Mouse (Mus musculus) frontal cortex, postnatal 10 days (tissue): ENCODE data around the gene Cyp11a1.

Experiments
- DNase-seq, 2 experiments: peaks; one replicate each; pipeline ENCODE4 v3.0.0; 2022; ENCODE audit warnings: low spot score in 2 of 2, mixed read lengths in 1 of 2

Cyp11a1 gene

DNA sequence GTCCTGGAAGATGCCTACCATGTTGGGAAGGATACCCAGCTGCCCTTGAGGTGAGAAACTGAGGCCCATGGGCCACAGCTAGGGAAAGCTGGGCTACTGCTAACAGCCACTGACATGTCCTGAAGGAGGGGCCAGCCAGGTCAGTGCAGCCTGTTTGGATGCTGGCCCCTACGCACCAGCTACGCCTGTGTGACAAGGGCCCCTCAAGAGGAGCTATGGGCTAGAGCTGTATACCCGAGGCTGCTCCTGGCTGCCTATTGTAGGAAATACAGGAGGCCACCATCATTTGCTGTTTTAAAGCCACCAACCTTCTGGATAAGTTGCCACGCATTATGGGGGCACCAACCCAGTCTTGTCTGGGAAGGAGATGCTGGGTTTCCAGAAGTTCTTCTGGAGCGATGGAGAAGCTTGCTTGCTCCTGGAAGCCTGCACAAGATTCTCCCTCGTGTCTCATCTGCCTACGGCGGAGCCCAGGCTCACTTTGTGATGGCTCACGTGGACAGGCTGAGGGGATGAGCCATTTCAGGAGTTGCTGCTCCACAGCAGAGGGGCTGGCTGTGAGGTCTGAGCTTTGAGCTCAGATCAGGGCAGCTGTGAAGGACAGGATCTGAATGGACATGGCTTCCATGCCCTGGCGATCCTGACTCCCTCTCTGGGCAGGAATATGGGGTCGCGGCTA lies 2.3 kb downstream of the Cyp11a1 start:
- DNase-seq = no peak

DNA sequence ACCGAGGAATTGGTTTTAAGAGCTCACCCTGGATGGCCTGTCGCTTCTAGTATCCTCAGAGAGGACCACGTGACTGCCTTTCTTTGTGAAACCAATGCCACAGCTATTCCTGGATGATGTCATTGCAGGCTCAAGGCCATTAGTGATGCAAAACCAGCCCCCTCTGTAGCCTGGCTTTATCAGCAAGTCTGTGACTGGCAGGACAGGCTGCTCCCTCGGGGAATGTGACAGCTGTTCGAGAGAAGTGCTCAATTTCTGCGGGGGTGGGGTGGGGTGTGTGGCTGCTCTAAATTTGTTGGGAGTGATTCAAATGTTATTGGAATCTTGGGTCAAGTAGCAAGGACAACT lies 2.8 kb downstream of the Cyp11a1 start:
- DNase-seq = peak in 1 of 2 experiments; percentile 57

DNA sequence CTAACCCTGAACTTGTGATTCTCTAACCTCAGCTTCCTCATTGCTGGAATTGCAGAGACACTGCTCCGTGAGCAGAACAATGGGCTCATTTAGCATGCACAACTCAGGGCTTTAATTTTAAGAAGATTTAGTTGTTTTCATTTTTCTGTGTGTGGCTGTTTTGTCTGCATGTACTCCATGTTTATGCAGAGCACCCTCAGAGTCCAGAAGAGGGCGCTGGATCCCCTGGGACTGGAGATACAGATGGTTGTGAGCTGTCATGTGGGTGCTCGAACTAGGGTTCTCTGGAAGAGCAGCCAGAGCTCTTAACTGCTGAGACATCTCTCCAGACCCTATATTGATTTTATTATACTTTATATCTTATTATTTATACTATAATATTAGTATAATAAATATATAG lies 3.4 kb downstream of the Cyp11a1 start:
- DNase-seq = no peak

DNA sequence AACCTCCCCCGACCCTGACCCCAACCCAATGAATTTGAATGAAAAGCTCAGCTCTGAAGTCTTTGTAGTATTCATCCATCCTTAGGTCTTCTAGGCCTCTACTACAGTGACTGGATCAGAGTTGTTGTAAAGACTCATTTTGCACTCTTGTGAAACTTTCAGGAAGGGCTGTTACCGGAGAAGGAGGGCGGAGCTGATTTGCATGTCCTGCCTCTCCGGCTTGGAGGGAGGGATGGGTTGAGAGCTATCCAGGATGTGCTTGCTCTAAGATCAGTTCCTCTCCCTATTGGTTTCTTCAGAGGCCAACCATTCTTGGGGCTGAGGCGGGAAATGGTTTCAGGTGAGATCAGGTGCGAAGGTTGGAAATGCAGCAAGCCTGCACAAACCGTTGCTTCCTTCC lies 4.8 kb downstream of the Cyp11a1 start:
- no peak for DNase-seq

DNA sequence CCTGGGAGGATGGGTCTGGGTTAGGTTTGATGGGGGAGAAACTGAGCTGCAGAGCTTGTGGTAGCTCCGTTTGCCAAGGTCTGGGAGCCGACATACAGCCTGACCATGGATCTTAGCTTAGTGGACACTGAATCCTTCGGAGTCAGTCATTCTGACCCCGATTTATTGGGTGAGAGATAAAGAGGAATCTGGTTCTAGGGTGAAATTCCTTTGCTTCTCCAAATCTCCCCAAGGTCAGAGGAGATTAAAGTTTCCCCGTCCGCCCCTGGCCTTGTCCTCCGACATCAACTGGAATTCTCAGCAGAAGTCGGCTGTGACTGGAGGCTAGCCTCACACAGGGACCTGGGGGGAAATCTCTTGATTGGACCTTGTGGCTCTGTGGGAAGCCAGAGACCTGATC lies 5.3 kb downstream of the Cyp11a1 start:
- no peak for DNase-seq

DNA sequence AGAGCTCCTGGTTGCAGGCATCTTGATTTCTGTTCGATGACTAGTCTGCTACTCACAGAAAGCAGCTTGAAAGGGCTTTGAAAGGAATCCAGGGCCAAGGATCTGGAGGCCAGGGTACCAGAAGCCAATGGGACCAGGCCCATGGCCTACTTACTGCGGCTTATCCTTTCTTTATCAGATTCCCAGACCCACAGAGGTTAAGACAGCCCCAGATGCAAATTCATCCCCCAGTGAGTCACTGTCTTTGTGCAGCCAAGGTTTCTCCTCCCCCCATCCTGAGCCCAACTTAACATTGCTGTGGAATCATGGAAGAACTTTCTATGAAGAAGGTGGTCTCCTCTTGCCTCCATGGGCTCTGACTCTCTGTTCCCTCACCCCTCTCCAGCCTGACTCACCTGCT lies 6.3 kb downstream of the Cyp11a1 start:
- no peak for DNase-seq

DNA sequence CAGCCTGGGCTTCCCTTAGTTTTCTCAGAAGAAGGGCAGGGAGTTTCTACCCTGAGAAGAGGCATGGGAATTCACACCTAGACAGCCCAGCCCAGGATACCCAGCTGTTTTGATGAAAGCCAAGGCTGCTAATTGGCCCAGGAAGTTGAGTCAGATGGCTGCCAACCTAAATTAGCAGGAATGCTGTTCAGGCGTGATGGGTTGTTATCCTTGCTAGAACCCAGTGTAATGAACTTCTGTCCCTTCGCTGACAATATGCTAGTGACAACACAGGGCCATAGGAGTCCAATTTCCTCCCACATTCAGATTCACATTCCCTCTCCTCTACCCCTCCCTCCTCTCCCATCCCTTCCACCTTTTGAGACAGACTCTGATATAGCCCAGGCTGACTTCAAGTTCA lies 6.7 kb downstream of the Cyp11a1 start:
- no peak for DNase-seq

DNA sequence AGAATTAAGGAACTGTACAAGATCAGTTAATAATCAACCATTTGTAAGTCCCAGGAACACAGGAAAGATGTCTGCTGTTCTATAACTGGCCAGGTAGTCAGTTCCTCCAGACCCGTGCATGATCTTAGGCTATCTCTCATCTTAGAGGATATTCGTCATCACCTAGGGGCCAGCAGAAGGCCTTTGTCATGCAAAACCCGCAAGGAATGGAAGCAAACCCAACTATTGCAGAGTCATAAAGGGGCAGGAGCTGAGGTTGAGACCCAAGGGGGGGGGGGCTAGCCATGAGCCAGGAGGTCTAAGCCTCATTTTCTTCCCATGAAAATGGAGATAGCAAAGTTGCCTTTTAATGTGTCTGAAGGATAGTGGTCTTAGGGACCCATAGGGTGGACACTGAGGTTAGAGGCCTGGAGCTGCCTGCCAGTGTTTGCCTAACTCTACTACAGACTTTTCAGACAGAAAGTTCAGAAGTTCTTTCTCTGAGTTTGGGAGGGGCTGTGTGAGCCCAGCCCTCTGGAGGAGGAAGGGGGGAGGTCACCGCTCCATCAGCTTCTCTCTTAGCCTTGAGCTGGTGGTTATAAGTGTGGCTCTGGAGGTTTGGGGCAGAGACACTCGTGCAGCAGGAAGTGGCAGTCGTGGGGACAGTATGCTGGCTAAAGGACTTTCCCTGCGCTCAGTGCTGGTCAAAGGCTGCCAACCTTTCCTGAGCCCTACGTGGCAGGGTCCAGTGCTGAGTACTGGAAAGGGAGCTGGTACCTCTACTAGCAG lies 8.4 kb downstream of the Cyp11a1 start:
- DNase-seq = no peak

DNA sequence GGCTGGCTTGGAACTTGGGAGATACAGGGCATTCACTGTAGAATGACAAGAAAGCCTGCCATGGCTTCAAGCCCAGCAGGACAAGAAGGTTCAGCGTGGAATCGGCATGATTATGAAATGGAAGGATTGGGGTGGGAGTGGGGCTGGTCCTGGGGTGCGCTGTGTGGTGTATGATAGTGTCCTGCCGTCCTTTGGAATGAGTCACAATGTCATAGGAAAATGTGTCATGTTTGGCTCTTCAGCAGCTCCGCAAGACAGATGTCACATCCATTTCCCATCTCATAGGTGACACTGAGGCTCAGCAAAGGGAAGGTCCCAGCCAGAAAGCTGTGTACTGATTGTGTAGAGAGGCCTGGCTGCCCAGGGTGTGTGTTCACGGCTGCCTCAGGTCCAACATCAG lies 9.6 kb downstream of the Cyp11a1 start:
- DNase-seq = no peak

DNA sequence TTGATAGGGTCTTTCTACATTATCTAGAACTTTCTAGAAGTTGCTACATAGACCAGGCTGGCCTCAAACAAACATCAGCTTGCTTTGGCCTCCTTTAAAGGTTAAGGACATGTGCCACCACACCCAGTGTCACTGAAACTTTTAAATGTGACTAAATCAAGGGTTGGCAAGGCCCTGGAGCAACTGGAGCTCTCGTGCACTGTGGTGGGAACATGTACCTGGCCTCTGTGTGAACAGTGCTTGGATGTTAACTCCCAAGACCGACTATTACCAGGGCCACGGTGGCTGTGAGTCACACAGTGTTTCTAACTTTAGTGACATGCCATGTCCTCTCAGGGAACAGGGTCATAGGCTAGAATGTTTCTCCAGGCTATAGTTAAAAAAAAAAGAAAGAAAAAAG lies 10.8 kb downstream of the Cyp11a1 start:
- no peak for DNase-seq

DNA sequence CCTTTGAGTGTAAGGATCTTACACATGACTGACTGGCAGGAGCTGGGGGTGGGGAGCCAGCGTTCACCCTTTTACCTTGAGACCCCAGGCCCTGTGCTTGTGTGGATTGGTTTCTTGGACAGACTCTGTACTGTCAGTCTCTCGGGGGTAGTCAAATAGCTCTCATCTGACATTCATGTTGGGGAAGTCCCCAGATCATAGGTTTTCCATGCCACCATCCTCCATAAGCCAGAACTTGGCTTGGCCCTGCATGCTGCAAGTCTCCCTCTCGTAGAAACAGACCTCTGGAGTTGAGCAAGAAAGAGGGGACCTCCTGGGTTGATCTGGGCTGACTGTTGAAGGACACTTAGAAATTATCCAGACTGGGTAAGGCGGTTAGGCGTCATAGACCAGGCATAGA lies 12.2 kb downstream of the Cyp11a1 start:
- no peak for DNase-seq

DNA sequence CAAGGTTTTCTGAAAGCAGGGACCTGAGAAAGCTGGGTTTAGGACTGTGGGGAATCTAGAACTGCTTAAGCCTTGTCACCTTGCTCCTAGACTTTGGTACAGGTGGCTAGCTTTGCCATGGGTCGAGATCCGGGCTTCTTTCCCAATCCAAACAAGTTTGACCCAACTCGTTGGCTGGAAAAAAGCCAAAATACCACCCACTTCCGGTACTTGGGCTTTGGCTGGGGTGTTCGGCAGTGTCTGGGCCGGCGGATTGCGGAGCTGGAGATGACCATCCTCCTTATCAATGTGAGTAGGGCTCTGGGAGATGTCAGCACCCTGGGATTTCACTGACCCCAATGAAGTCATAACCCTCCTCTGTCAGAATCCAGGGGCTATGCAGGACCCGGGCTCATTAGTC lies 19.8 kb downstream of the Cyp11a1 start:
- no peak for DNase-seq

DNA sequence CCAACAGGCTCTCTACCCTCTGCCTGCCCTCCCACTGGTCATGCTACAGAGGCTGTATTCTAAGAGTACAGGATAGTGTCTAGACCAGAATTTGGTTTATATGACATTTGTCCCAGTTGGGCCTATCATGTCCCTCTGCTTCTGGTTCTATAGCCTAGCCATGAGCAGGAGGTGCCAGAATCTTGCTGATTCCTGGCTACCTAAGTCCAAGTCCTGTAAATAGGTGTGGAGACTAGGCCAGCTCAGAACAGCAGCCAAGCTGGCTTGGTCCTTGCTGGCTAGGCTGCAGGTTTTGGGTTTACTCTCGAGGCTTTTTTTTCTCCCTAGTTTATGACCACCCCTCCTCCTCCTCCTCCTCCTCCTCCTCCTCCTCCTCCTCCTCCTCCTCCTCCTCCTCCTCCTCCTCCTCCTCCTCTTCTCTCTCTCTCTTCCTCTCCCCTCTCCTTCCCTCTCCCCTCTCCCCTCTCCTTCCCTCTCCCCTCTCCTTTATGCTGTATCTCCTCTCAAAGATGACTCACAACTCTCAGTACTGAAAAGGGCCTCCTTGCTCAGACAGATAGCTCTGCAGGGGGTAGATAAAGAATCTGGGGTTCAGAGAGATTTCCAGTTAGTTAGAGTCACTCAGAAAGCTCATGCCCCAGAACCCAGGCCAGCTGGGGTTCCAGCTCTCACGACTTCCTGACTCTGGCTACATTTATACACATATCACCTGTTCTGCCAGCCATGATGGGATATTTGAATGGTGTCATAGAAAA lies 21.4 kb downstream of the Cyp11a1 start:
- DNase-seq = no peak

DNA sequence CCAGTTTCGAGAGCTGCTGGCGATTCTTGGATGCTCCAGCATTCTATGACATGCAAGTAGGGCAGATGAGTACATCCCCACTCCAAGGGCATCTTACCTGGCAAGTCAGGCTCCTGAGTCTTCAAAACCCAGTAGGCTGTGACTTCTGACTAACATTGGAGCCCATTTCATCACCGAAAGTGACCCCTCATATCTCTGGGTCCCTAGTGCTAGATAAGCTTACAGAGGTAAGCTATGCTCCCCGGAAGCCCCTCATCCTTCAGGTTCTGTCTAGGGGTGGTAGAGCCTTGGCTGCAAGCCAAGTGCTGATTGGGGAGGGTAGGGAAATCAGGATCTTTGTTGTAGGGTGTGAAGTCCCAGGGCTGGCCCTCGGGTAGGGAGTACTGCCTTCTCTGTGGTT lies 22.6 kb downstream of the Cyp11a1 start:
- DNase-seq = no peak

DNA sequence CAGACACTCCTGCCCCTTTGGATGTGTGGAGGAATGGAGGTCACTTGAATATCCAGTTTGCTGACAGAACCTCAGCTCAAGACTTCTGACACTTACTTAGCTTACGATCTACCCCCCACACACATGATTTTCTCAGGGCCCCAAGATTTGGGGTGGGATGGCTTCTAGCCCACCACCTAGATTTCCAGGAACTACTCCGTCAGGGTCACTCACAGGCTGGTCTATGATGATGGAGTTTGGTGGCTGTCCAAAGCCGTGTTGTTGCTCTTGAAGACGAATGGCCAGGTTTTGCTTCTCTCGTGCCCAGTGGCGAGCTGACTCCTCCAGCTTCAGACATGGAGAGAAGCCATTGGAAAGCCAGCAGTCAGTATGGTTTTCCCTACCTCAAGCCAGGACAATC lies 23.4 kb downstream of the Cyp11a1 start:
- DNase-seq = no peak

DNA sequence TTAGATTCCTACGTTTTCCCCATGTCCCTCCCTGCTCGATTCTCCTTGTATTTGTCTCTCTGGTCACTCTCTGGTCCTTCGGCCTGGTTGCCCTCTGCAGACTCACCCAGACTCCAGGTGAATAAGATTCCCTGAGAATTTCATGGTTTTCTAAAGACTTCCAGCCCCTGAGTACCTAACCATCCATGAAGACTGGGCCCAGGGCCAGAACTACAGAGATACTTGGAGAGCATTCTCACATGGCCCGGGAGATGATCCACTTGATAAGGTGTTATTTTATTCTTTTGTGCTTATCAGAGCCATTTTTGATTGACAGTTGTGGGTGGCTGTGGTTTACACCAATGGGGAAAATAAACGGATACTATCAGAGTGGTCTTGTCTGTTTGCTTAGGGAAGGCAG lies 25.7 kb downstream of the Cyp11a1 start:
- no peak for DNase-seq

DNA sequence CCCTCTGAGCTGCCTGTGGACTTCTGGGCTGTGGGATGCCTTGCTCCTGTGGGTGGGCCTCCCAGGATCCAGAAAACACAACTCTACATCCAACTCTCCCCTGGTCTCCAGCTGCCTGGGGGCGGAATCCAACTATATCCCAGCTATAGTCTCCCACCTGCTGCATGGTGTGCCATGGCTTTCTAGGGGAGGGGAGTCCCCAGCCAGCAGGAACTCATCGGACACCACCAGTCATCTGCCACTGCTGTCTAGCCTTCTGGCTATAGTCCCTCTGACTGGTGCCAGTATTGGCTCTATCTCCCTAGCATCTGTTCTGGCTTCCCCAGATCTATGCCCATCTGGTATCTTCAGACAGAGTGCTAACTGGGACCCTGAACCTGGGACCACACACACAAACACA lies 29.3 kb downstream of the Cyp11a1 start:
- no peak for DNase-seq

DNA sequence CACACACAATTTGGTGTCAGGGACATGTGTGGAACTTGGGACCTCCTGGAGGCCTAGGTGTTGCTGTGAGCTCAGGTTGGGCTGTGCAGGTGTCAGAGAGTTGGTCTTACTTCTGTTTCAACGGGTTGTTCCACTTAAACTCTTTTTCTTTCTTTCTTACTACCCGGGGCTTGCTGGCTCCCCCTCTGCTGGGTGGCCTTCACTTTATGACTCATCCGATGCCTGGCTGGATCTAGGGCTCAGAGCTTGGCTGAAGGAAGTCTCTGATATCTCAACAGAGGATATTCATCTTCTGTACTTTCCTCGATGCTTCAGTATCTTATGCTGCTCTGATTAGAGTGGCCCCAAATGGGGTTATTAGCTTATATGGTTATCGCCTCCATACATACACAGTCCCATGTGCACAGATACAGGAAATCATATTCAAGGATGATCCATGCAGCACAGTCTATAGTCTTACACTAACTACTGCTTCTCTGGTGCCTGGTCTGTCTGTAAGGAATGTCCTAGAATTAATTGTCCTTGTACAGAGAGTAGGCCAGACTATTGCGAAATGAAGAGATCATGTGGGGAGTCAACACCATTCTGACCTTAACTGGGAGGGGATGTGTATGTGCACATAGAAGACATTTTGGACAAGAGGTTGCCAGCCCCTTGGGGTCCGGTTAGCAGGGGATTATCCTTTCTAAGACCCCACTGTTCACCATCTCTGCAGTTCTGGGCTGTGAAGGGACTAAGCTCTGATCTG lies 29.9 kb downstream of the Cyp11a1 start:
- no peak for DNase-seq

DNA sequence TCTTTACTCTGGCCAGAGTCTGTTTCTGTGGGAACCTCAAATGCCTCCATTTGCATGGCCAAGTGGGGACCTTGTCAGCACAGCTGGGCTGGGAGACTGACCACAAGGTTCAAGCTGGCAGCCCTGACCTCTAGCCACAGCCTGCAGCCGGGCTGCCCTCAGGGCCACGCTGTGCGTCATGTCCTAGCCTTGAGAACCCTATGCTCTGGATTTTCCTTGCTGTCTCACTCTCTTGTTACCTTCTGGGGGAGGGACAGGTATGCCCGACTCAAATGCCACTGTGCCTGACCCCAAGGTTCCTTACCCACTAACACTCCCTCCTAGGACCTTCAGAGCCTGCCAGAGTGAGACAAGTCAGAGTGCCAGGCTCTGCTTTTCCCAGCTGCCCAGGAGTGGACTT lies 30.8 kb downstream of the Cyp11a1 start:
- DNase-seq = no peak

DNA sequence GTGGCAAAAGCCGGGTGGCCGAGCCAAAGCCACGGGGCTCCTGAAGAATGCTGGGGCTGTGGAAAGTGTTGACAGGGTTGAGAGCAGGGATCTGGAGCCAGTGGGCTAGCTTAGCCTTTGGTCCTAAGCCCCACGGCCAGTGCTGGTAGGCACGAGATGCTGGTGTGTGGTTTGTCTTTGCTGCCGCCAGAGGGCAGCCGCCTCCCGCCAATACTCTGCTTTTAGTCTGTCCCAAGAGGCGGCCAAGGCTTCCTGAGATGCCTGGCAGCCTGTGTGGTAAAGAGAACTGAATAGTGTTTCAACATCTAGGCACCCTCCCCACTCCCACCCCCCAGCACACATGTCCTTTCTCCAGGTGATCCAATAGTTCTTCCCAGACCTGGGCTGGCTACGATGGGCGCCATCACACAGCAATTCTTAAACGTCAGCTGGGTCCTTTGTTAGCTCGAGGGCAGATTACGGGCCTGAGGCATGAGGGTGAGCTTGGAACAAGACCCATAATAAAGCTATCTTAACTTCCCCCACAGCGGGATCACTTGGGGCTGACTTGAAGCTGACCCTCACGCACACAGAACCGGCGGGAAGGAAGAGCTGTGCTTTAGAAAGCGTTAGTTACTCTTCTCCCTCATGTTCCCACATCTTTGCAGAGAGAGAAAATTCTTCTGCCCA lies 32.4 kb downstream of the Cyp11a1 start:
- peak in 1 of 2 experiments; percentile 81 for DNase-seq

DNA sequence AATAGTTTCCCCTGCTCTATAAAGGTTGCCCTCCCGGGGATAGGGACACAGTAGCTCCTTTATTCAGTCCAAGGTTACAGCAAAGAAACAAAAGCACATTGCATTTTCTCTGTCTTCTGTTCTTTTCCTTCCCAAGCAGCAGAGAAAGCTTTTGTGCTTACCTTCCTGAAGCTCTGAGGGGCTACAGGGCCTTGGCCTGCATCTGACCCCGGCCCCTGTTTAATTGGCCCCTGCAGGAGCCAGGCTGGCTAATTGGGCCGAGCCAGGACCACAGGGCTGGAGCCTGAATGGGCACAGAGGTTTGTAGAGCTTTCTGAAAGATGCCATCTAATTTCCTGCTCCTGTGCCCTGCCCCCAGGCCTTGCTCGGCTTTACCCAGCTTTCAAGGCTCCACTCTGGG lies 34.8 kb downstream of the Cyp11a1 start:
- no peak for DNase-seq

DNA sequence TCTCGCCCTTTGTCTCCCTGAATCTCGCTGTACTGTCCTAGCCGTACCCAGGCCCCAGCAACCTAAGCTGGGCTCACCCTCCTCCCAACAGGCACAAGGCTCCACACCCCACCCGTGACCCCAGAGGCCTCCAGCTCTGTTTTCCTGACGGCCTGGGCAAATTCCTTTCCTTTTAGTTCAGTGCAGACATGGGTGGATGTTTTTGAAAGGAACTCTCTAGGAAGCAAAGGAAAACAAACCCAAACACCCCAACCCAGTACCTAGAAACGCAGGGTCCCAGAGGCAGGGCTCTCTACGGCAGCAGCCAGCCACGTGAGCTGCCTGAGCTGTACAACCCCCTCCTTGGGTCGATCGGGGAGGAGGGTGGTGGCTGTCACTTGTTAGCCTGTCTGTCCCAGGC lies 36.2 kb downstream of the Cyp11a1 start:
- DNase-seq = no peak
